Mouse (Mus musculus) T-helper 2 cell (primary cell): ENCODE results near the gene Igsf8.

Source experiments
- in situ Hi-C: fragments of 300-600 bp; cut with MboI, MseI; formaldehyde crosslinking; loops from one replicate; pipeline ENCODE4 v1.15.1; 2025; ENCODE audit warnings: high pct_unique_total_duplicates

Igsf8 gene

DNA sequence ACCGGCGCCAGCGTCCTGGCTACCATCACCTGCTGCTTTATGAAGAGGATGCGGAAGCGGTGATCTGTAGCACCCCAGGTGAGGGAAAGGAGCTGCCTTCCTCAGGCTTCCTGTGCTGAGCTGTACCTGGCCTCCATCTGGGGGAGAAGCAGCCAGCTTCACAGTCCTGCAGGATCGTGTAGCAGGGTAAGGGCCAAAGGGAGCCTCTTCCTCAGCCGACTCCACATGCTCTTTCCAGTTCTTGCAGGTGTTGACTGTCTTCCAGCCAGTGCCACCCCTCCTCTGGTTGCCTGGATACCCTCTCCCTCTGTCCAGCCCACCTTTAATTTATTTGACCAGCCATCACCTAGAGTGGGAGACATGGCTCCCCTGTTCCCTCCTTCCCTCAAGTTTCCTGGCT lies 57.9 kb downstream of the Igsf8 start:
- in situ Hi-C loops = no loop called here

DNA sequence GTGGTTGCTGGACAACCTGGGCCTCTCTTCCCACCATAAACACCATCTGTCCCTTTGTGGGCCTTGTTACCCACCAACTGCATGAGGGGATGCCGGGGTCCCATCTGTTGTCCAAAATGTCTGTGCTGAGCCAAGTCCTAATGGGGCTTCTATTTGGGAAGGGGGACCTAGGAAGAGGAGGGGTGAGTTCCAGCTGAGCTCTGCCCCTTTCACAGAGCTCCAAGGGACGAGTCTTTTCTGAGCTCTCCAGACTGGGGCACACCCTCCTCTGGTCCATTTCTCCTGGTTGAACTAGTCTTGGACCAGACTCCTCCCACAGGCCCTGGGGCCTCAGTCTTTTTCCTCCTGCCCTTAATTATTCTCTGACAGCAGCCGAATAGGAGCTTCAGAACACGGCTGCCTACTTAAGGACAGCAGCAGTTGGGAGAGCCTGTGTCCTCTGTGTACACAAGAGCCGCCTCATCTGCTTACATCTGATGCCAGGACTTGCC lies 58.5 kb downstream of the Igsf8 start:
- in situ Hi-C loops = no loop called here

DNA sequence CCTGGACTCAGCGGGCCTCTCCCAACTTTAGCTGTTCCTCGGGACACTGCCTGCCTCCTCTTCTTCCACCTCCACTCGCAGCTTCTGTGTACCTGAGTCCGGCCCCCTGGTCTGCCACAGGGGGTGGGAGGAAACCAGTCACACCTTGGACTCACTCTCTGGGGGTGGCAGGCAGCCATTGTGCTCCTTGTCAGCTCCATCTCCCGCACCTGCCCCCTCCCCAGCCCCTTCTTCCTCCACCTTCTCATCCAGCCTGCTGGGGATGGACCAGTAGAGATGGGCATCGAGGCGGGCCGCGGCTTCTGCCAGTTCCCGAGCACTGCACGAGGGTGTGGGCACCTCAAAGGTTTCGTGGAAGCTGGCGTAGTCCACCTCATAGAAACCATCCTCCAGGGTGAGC lies 61.3 kb downstream of the Igsf8 start:
- in situ Hi-C loops = no loop called here

DNA sequence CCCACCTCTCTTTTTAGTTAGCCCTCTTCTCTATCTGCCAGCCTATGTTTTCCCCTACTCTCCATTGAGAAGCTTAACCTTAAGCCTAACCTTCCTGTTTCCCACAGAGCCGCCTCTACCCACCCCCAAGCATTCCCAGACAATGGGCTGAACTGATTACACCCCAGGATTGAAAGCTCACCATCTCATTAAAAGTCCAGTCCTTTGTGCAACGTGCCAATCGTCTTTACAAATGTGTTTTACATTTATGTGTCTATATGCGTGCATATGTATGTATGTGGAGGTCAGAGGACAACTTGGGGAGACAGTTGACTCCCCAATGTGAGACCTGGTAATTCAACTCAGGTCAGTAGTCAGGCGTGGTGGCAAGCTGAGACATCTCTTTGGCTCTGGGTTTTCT lies 61.9 kb downstream of the Igsf8 start:
- in situ Hi-C loops = no loop called here

DNA sequence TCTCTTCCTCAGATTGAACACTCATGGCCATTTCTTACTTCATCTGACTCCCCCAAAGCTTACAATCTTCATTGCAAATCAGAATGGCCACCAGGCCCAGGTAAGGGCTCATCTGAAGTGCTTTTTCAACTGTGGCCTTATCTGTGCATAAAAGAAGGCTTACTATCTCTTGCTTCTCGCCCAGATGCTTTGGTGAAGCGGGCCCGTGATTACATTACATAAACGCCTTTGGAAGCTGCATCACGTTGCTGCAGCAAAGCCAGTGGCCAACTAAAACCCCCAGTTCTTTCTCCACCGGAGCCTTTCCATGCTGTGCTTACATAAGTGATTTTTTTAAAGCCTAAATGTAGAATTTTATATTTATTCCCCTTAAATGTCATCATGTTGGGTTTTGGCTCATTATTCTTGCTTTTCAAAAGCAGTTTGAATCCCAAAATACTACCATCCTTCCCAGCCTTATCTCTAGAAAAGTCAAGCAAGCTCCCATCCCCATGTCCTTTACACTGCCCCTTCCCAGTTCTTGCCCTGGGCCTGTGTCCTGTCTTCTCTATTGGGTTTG lies 62.4 kb downstream of the Igsf8 start:
- in situ Hi-C loops = no loop called here

DNA sequence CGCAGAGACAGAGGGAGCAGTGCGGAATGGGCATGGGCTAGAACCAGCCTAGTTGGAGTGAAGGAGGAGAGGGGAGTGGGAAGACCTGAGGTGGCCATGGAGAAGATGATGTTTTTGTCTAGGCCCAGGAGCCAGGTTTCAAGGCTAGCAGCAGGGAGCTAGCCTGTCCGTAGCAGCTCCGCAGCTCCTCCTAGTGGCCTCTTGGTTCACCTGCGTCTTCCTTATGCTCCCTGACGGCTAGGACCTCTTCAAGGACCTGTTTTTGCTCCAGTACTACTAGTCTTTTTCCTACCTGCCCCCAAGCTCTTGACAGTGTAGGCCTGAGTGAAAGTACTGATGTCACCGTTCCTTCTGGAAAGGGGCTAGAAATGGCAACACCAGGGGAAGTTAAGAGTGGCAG lies 63.3 kb downstream of the Igsf8 start:
- in situ Hi-C loops = no loop called here

DNA sequence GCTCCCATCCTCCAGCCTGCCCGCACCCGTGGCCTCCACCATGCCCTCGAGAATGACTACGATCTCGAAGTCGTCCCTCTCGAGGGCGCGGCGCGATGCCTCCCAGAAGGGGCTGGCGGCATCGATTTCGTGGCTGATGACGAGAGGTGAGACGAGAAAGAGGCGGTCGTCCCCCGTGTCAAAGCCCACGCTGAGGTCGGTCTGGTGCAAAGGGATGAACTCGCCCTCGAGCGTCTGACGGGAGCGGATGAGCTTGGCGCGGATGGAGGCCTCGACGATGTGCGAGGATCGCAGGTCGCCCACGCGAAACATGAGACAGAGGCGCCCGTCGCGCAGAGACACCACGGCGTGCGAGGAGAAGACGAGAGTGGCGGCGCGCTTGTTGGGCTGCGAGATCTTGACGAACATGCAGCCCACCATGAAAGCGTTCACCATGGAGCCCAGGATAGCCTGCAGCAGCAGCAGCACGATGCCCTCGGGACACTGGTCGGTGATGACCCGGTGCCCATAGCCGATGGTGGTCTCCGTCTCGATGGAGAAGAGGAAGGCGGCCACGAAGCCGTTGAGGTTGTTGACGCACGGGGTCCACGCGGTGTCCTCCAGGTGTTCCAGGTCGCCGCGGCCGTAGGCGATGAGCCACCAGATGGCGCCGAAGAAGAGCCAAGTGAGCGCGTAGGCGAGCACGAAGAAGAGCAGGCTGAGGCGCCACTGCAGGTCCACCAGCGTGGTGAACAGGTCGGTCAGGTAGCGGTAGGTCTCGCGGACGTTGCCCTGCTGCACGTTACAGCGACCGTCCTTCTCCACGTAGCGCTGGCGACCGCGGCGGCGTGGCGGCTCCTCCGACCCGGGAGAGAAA lies 64.5 kb downstream of the Igsf8 start:
- in situ Hi-C loops = no loop called here

DNA sequence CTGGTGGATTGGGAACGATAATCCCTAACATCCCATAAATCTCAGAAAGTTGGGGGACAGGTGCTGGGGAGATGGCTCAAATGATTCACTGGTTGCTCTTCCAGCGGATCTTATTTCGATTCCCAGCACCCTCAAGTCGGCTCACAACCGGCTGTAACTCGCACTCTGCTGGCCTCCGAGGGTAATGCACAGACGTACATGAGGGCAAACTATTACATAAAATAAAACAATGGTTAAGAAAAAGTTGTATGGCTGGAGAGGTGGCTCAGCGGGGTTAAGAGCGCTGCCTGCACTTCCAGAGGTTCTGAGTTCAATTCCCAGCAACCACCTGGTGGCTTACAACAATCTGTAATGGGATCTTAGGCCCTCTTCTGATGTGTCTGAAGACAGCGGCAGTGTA lies 65.2 kb downstream of the Igsf8 start:
- in situ Hi-C loops = no loop called here

DNA sequence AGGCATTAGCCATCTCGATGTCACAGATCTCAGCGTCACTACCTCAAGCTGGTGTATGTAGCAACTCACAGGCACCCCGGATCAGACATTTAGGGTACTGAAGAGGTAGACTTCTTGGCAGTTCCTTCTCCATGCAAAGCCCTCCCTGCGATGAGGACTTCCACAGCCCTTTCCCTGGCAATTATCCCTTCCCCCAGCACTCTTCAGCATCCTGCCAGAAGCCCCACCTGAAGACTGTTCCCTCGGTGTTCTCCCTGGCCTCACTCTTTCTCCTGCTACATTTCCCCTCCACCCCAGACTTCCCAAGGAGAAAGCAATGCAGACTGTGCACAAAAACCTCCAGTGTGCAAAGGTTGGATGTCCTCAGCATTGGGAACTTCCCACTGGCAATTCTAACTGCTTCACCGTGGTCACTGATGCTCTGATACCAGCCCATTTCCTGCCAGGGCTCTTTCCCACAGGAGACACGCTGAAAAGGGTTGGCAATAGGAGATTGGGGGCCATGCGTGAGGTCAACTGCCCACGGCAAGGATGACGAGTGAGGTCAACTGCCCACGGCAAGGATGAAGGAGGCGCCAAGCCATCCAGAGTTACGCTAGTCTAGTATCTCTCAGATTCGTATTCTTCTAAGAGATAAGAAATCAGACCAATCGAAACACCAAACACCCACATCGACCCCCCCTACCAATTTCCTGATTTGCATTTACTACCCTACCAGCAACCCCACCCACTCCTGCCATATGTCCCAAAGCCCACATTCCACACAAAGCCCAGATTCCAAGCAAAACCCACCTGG lies 66.0 kb downstream of the Igsf8 start:
- in situ Hi-C loops = no loop called here

DNA sequence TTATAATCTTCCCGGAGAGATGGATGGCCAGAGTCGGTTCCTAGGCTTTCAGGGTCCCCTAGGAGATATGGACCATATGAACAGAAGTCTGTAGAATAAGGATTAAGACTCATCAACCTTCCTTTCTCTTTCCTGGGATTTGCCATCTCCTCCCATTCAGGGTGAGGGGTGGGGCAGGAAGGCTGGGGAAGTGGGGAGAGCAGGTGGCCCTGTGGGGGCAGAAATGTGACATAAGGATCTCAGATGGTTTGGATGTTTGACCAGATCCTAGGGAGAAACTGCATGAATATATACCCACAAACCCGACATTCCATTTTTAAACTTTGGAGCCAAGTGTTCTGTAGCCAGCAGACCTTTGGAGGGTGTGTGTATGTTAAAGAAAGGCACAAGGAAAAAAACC lies 66.6 kb downstream of the Igsf8 start:
- in situ Hi-C loops = no loop called here

DNA sequence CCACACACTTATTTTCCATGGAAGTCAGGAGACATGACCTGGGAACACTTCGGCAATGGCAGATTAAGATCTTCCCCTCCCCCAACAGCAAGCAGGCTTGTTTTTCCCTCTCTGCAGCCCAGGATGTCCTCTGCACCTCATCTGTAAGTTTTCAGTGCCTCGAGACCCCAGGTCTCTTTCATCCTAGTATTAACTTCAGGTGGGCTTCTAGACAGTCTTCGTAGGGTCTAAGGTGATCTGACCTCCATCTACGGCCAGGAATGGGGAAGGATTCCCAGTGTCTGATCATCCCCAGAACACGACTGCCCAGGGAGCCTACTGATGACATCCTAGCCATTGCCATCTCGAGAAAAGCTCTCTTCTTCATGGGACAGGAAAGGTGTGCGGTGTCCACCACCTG lies 67.0 kb downstream of the Igsf8 start:
- in situ Hi-C loops = no loop called here

DNA sequence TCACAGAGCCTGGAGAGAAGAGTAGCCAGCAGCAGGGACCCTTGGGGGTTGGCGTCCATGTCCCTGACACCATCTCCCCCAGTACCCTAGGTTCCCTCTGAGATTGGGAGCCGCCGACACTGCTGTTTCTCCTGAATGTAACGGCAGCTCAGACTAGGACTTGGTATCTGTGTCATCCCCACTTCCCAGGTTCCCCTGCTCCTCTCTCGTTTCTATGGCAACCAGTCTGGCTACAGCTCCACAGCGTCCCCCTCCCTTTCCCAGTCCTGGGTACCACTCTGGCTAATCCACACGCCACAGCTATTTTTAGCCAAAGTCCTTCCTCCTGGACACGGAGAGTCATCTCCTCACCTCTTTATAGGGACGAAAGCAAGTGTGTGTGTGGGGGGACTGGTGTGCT lies 67.7 kb downstream of the Igsf8 start, which contains the start of gene Kcnj9:
TSS of gene Kcnj9 (minus strand) at position 188 of the 400 bp plus-strand sequence.
- in situ Hi-C loops = no loop called here

DNA sequence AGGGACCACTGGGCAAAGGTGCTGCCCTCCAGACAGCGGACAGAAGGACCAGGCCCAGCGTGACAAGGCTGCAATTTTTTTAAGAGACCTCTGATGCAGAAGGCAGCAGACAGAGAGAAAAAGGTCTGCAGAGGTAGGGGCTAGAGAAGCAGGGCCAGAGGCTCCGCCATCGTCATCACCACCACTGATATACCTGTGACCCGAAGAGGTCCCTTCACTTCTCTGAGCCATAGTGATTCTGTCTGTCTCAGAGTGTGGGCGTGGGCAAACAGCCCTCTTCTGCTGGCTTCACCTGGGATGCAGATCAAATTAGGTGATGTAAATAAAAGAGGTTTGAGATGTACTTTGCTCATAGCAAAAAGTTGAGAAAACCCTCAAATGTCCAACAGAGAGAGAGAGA lies 68.2 kb downstream of the Igsf8 start:
- in situ Hi-C loops = loop anchor here (5.0 kb wide), 1 partner anchor 38 kb away; no protein-coding TSS in a partner anchor

DNA sequence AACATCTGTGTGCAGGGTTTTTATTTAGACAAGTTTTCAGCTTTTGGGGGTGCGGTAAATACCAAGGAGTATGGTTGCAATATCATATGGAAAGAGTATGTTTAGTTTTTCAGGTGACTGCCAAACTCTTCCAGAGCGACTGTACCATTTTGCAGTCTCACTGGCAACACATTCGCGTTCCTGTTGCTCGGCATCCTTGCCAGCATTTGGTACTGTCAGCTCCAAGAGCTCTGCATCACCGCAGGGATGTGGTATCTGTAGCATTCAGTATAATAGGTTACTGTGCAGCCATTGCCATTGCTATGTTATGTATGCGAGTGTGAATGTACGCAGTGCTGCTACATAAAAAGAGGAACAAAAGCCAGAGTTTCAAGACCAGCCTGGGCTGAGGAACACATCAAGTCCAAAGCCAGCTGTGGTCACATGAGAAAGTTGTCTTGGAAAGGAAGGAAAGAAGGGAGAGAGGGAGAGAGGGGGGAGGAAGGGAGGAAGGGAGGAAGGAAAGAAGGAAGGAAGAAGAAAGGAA lies 70.0 kb downstream of the Igsf8 start:
- in situ Hi-C loops = loop anchor here (5.0 kb wide), 1 partner anchor 36 kb away; no protein-coding TSS in a partner anchor

DNA sequence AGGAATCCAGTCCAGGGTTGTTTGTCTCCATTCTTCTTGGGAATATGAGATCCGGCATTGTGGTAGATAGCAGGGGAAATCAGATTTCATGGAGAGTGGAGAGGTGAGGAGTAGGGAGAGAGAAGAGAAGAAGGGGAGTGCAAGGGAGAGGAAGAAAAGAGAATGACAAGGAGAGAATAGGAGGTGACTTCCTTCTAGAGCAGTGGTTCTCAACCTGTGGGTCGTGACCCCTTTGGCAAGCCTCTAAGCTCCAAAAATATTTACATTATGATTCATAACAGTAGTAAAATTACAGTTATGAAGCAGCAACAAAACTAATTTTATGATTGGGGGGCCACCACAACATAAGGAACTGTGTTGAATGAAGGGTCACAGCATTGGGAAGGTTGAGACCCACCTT lies 71.5 kb downstream of the Igsf8 start:
- in situ Hi-C loops = loop anchor here (5.0 kb wide), 1 partner anchor 34 kb away; no protein-coding TSS in a partner anchor

DNA sequence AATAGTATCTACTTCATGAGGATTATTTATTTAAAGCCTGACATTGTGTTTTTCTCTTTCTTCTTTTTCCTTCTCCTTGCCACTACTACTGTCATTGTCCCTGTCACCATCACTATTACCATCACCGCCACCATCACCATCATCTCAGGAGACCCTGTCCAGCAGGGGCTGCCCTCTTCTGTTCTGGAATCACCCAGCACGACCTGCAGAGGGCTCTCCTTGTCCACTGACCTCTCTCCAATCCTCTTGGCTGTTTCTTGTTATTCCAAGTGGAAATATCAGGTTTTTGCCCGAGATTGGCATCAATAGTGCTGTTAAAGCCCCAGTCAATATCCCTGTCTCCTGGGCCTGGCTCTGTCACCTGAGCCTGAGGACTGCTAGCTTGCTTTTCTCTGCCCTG lies 72.1 kb downstream of the Igsf8 start:
- in situ Hi-C loops = loop anchor here (5.0 kb wide), 1 partner anchor 34 kb away; no protein-coding TSS in a partner anchor

DNA sequence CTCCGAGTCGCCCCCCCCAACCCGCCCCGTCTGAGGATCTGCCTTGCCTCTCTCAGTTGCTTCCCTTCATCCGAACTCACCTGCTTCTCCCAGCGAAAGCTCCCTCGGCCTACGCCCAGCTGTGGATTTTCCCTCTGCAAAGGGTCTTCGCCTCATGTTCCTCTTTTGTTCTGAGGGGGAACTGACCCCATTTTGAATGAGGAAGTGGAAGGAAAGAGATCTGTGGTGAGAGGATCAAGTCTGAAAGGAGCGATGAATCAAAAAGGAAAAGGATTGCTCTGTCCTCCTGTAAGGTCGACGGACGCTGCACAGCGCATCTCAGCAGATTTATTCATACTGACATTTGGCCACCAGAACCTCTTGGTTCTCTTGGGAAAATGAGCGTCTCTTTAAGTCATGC lies 74.4 kb downstream of the Igsf8 start:
- in situ Hi-C loops = no loop called here

DNA sequence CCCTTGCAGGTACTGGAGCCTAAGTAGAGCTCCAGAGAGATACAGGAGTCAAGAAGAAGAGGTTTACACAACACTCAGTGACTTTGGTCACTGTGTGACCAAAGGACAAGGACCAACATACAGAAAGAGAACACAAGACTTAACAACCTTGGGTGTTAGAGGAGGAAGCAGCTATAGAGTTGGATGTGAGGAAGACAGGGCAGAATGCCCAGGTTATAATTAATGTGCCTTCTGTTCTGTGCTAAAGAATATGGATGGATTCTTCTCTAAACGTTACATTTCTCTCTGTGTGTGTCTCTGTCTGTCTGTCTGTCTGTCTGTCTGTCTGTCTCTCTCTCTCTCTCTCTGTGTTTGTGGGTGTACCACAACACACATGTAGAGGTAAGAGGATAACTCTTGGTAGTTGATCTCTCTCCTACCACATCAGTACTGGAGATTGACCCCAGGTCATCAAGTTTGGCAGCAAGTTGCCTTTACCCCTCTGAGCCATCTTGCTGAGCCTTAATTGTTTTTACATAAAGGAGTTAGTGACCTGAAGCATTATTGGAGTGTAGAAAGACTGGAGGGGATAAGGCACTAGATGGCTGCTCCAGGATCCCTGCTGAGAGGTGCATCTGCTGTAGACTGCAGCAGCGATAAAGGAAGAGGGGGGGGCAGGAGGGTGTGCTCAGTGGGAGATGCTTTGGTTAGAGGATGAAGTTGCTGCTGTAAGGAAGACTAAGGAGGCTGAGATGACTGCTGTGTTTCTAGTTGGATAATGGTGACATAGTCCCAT lies 76.2 kb downstream of the Igsf8 start:
- in situ Hi-C loops = no loop called here

DNA sequence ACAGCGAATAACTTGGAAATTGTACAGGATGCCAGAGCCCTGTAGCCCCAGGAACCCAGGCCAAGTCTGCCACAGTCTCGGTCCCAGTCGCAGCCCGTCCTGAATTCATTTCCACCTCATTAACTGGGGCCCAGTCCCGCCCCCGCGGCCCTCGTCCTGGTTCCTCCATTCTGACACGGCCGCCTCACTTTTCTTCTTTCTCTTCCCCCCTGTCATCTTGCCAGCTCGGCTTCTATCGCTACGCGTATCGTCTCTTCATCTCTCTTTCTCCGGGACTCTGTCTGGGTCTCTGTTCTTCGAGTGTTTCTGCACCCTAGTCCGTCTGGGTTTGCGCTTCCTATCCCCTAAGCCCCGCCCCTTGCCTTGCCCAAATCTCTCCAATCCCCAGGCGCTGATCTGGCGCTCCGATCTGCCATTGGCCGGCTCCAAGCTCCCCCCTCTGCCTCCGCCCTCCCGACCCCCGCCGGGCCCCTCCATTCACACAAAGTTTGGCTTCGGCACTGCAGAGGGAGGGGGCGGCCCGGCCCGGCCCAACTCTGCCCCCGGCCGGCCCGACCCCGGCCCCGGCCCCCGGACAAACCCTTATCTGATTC lies 79.4 kb downstream of the Igsf8 start, which contains the start of gene Kcnj10:
TSS of gene Kcnj10 (plus strand) at position 482 of the 593 bp plus-strand sequence.
- in situ Hi-C loops = no loop called here

DNA sequence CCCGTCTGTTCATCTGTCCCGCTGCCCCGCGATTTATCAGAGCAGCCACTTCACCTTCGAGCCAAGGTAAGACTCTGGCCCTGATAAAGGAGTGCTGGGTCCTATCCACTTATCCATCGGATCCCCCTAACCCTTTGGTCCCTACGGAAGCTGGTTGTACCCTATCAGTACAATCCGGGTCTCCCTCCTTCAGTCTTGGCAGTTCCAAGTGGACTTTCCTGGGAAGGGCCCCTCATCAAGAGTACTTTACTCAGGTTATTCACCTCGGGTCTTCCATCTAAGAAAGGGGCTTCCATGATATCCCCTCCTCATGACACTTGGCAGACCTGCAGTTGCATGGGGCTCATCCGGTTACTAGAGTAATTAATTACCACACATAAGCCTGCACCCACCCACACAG lies 79.9 kb downstream of the Igsf8 start:
- in situ Hi-C loops = no loop called here

DNA sequence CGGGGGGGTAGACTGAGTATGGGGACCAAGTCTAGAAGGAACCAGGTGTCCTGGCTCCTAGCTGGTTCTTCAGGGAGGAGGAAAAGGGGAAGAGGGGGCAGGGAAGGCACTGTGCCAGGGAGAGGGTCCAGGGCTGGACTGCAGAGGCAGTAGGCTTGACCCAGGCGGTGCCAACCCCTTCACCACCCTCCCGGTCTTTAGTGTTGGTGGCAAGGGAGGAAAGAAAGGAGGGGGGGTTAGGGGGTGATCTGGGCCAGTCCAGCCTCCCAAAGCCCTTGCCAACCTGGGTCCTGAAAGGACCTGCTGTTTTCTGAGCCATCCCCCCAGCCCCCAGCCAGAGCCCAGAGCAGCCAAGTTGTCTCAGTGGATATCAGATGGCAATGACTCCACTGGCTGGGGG lies 81.3 kb downstream of the Igsf8 start:
- in situ Hi-C loops = no loop called here
